Mouse (Mus musculus): ENCODE data around the gene Shc2.

DNA sequence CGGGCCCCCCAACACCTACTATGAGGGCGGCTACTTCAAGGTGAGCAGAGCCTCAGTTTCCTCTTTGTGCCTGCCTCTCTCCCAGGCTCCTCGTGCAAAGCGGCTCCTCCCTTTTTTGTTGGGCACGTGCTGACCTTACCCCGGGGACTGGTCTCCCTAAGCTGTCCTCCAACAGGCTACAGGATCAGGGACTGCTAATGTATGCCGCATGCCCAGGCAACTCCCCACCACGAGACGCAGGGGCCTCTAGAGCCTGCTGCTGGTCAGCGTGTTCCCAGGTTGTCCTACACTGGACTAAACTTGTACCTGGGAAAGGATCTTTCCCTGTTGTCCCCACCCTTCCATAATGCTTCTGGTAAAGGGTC lies 44.8 kb upstream of the Shc2 start:
- no peak for TF ChIP-seq CTCF (IDR thresholded peaks at IDR 0.05)
- TF ChIP-seq EP300 (IDR thresholded peaks at IDR 0.05), result no peak
